Mouse (Mus musculus) megakaryocyte progenitor cell, adult 5-6 weeks (primary cell): Measurements from ENCODE around the gene Nfasc. TPM values are rescaled to one million over a fixed set of nuclear protein-coding genes. Genes with fewer than 3 reads are reported as not detected.

Source experiments
- total RNA-seq, 2 experiments: library from RNA; stranded (forward) in 1 of 2; stranded (reverse) in 1 of 2; fragments of 157-497, 149-512 nt in 1 of 2; fragments of 200-1000 nt in 1 of 2; gene quantifications; 2 replicates each; pipeline versions ENCODE4 v1.2.3 to v1.2.4; 2015 to 2017

The Nfasc gene
- total RNA-seq, 2 experiments from 2014 or later: not detected

Other genes with a start within 250 kb of the Nfasc start
- 3.0 and 4.7 TPM in 2 replicates for gene Tmem81, start 235.6 kb downstream of the Nfasc start, total RNA-seq (2015)
- 4.3 and 4.9 TPM in 2 replicates for gene Tmem81, start 235.6 kb downstream of the Nfasc start, total RNA-seq (2017)
- gene Cntn2, start 198.5 kb downstream of the Nfasc start, total RNA-seq (2015): not detected in 2 replicates
- gene Cntn2, start 198.5 kb downstream of the Nfasc start, total RNA-seq (2017): not detected in 2 replicates
- not detected in 2 replicates for gene Lrrn2, start 138.5 kb upstream of the Nfasc start, total RNA-seq (2015)
- gene Lrrn2, start 138.5 kb upstream of the Nfasc start, total RNA-seq (2017): not detected in 2 replicates